Mouse (Mus musculus) gonadal fat pad, adult 2 months (tissue): ENCODE measurements around the gene Timm13. TPM values are rescaled to one million over a fixed set of nuclear protein-coding genes. Genes with fewer than 3 reads are reported as not detected.

Experiments
- DNase-seq: peaks from one replicate; pipeline ENCODE4 v3.0.0-alpha.2; 2012; ENCODE audit warnings: low read depth
- polyA plus RNA-seq: library from polyadenylated mRNA; depleted of rRNA; stranded (reverse); fragments of >200 nt; gene quantifications from 2 replicates; pipeline ENCODE4 v1.2.3, GENCODE M21; 2012

Timm13 gene
- polyA plus RNA-seq, 1 experiment = 184 TPM

- no peak for DNase-seq
These were observed 32.1 kb upstream of the Timm13 start for GRCm38 (mm10) chr10:80932700-80933420.

GRCm38 (mm10) chr10:80932206-80932605, 31.4 kb upstream of the Timm13 start:
- DNase-seq = no peak

GRCm38 (mm10) chr10:80931695-80932094, 30.9 kb upstream of the Timm13 start:
- no peak for DNase-seq

GRCm38 (mm10) chr10:80931153-80931671, 30.4 kb upstream of the Timm13 start:
- no peak for DNase-seq

- DNase-seq = no peak
These were observed 29.8 kb upstream of the Timm13 start for GRCm38 (mm10) chr10:80930361-80931152.

- no peak for DNase-seq
These were observed 28.8 kb upstream of the Timm13 start, which contains the start of gene Gadd45b for GRCm38 (mm10) chr10:80929299-80930226. TSS of gene Gadd45b (plus strand) at chr10:80930073.

GRCm38 (mm10) chr10:80928586-80929298, 28.0 kb upstream of the Timm13 start:
- no peak for DNase-seq

- no peak for DNase-seq
These were observed 24.7 kb upstream of the Timm13 start for GRCm38 (mm10) chr10:80925472-80925871.

GRCm38 (mm10) chr10:80921923-80922322, 21.2 kb upstream of the Timm13 start:
- DNase-seq = no peak

- DNase-seq = no peak
These were observed 17.1 kb upstream of the Timm13 start, which contains the start of gene Lmnb2 for GRCm38 (mm10) chr10:80917779-80918434. TSS of gene Lmnb2 (minus strand) at chr10:80918245.

GRCm38 (mm10) chr10:80917336-80917778, 16.6 kb upstream of the Timm13 start:
- DNase-seq = no peak

GRCm38 (mm10) chr10:80915736-80916135, 15.0 kb upstream of the Timm13 start:
- DNase-seq = no peak

GRCm38 (mm10) chr10:80915260-80915659, 14.5 kb upstream of the Timm13 start:
- DNase-seq = no peak

GRCm38 (mm10) chr10:80914253-80914656, 13.5 kb upstream of the Timm13 start:
- DNase-seq = no peak

GRCm38 (mm10) chr10:80913364-80914011, 12.7 kb upstream of the Timm13 start:
- no peak for DNase-seq

- DNase-seq = no peak
These were observed 11.1 kb upstream of the Timm13 start for GRCm38 (mm10) chr10:80911891-80912290.

GRCm38 (mm10) chr10:80911354-80911753, 10.6 kb upstream of the Timm13 start:
- DNase-seq = no peak

- DNase-seq = no peak
These were observed 8.8 kb upstream of the Timm13 start for GRCm38 (mm10) chr10:80909375-80910162.

- no peak for DNase-seq
These were observed 3.9 kb upstream of the Timm13 start for GRCm38 (mm10) chr10:80904709-80905108.
